Mouse (Mus musculus): ENCODE data around the gene Fosl1. TPM values are rescaled to one million over a fixed set of nuclear protein-coding genes. Genes with fewer than 3 reads are reported as not detected.

The Fosl1 gene
- polyA plus RNA-seq, 1 experiment: 4.3 TPM

DNA sequence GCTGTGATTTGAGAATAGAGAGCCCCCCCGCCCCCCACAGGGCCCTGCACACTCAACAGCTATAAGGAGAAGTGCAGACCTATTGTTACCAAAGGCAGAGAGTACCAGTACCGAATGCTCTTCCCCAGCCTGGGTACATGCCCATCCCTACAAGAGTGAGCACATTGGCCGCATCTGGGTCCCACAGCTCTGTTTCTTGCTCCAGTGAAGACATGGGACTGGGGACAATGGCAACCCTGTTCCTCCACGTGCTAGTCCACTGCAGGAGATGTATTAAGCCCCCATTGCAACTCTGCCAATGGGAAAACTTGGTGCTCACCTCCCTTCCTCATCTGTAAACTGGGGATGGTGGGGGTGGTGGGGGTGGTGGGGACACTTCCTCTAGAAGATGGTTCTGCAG, 33.5 kb upstream of the Fosl1 start:
- Histone ChIP-seq H3K4me3 (replicated peaks) (no peak overlapping the region), H3K9me3 (no peaks in the 10 kb centered on the region), H3K4me1 (peaks cover 34% of the 10 kb centered on the region), H3K27me3 (replicated peaks) (peaks cover 4% of the 10 kb centered on the region), H3K36me3 (replicated peaks; ENCODE audit: low read length) (no peaks in the 10 kb centered on the region)
- TF ChIP-seq FLI1 (IDR thresholded peaks at IDR 0.05; ENCODE audit: low read length): no peak
- TF ChIP-seq GATA1 (IDR thresholded peaks at IDR 0.05; ENCODE audit: borderline replicate concordance, low read length): no peak

DNA sequence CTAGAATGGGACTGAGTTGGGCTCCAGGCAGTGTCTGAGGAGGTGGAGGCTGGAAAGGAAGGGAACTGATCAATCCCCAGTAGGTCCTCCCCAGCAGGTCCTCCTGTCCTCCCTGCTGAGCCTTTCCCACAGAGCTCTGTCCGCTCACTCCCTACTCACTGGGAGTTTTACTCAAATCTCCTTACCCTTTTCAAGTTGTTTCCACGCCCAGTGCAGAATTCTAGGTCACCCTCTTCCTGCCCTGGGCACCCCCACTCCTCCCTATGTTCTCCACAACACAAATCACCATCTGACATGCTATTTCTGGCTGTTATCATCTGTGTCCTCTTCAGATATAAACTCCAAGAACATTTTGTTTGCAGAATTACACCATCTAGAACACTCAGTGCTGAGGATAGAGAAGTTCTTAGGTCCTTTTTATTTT, 32.8 kb upstream of the Fosl1 start:
- H3K27me3 ChIP-seq (replicated peaks): peaks cover 4% of the 10 kb centered on the region
- no peaks in the 10 kb centered on the region for H3K9me3 ChIP-seq
- TF ChIP-seq FLI1 (IDR thresholded peaks at IDR 0.05; ENCODE audit: low read length): no peak
- no peak for TF ChIP-seq GATA1 (IDR thresholded peaks at IDR 0.05; ENCODE audit: borderline replicate concordance, low read length)
- peaks cover 30% of the 10 kb centered on the region for H3K4me1 ChIP-seq
- peak overlapping the region; percentile 1 for H3K4me3 ChIP-seq (replicated peaks)
- peaks cover 2% of the 10 kb centered on the region for H3K36me3 ChIP-seq (replicated peaks; ENCODE audit: low read length)

DNA sequence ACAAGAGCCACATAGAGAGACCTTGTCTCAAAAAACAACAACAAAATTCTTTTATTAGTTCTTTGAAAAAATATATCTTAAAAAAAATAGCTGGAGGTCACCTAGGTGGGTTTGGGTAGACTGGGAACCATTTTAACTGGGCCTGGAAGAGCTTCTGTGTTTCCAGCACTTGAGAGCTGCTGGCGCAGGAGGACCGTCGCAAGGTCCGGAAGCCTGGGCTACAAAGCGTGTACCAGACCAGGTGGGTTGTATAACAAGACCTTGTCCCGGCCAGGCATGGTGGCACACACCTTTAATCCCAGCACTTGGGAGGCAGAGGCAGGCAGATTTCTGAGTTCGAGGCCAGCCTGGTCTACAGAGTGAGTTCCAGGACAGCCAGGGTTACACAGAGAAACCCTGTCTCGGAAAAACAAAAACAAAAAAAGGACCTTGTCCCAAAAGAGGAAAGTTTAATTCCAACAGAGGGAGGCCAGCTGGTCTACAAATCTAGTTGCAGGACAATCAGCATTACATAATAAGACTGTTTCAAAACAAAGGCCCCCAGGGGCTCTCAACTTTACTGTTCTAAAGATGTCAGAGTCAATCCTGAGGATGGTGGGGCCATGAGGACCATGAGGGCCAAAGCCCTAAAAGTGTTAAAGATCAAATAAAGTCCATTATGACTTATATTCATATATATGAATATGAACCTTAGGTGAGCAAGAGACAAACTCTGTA, 28.4 kb upstream of the Fosl1 start:
- no peak for TF ChIP-seq FLI1 (IDR thresholded peaks at IDR 0.05; ENCODE audit: low read length)
- TF ChIP-seq GATA1 (IDR thresholded peaks at IDR 0.05; ENCODE audit: borderline replicate concordance, low read length): no peak
- Histone ChIP-seq H3K27me3 (replicated peaks) (no peaks in the 10 kb centered on the region), H3K36me3 (replicated peaks; ENCODE audit: low read length) (peaks cover 42% of the 10 kb centered on the region), H3K4me1 (peaks cover 52% of the 10 kb centered on the region), H3K9me3 (no peaks in the 10 kb centered on the region), H3K4me3 (replicated peaks) (no peak overlapping the region)

DNA sequence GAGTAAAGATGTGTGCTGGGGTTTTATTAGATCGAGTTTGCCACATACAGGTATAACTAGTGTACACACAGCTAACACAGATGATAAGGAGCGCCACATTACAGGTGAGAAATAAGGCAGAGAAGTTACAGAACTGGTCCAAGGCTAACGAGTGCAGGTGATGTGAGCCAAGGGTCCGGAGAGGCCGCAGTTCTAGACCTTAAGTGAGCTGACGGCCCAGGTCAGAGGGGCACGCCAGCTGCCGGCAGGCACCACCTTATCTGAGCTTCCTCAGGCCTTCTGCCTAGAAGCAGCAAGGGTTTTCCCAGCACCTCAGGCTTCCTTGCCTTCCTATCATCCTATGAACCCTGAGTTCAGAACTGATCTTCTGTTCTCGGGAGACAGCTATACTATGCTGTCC, 27.7 kb upstream of the Fosl1 start:
- no peak overlapping the region for H3K4me3 ChIP-seq (replicated peaks)
- H3K9me3 ChIP-seq: no peaks in the 10 kb centered on the region
- H3K4me1 ChIP-seq: peaks cover 49% of the 10 kb centered on the region
- TF ChIP-seq FLI1 (IDR thresholded peaks at IDR 0.05; ENCODE audit: low read length) (no peak), GATA1 (IDR thresholded peaks at IDR 0.05; ENCODE audit: borderline replicate concordance, low read length) (no peak)
- no peaks in the 10 kb centered on the region for H3K27me3 ChIP-seq (replicated peaks)
- peaks cover 42% of the 10 kb centered on the region for H3K36me3 ChIP-seq (replicated peaks; ENCODE audit: low read length)

DNA sequence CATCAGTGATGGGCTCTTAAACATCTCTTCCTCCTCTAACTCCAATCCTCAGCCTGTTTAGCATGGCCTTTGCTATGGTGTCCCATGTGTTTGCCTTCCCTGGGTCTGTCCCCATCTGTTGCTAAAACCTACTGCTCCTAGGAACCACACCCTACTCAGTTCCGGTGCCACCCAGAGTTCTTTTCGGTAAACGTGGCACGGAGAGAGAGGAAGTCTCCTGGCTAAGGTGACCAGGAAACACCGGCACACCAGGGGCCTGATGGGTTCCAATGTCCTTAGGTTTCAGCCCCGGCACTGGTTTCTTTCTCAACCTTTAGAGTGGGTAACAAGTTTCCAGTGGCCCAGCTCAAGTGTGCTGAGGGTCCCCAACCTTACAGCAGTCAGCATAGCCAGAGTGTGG, 26.8 kb upstream of the Fosl1 start:
- Histone ChIP-seq H3K9me3 (no peaks in the 10 kb centered on the region), H3K4me1 (peaks cover 48% of the 10 kb centered on the region), H3K4me3 (replicated peaks) (peak overlapping the region; percentile 23), H3K27me3 (replicated peaks) (no peaks in the 10 kb centered on the region), H3K36me3 (replicated peaks; ENCODE audit: low read length) (peaks cover 42% of the 10 kb centered on the region)
- TF ChIP-seq GATA1 (IDR thresholded peaks at IDR 0.05; ENCODE audit: borderline replicate concordance, low read length) (no peak), FLI1 (IDR thresholded peaks at IDR 0.05; ENCODE audit: low read length) (no peak)

DNA sequence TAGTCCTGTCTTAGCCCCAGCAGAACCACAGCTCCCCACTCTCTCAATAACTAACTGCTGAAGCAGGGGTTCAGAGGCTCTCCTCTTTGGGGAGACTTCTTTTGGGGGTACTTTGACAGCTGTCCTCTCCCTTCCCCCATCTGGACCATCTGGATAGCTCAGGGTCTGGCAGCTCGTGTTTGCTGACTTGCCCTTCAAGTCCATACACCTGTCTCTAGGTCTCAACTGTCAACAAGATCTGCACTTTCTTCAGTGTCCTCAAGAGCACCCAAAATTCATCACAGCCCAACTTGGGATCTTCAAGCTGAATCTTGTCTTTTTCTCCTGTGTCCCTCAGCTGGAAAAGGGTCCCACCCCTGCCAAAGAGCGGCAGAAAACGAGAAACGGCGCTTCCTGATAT, 25.6 kb upstream of the Fosl1 start:
- H3K4me1 ChIP-seq: peaks cover 59% of the 10 kb centered on the region
- no peaks in the 10 kb centered on the region for H3K9me3 ChIP-seq
- no peaks in the 10 kb centered on the region for H3K27me3 ChIP-seq (replicated peaks)
- H3K4me3 ChIP-seq (replicated peaks): no peak overlapping the region
- H3K36me3 ChIP-seq (replicated peaks; ENCODE audit: low read length): peaks cover 52% of the 10 kb centered on the region
- TF ChIP-seq GATA1 (IDR thresholded peaks at IDR 0.05; ENCODE audit: borderline replicate concordance, low read length): no peak

DNA sequence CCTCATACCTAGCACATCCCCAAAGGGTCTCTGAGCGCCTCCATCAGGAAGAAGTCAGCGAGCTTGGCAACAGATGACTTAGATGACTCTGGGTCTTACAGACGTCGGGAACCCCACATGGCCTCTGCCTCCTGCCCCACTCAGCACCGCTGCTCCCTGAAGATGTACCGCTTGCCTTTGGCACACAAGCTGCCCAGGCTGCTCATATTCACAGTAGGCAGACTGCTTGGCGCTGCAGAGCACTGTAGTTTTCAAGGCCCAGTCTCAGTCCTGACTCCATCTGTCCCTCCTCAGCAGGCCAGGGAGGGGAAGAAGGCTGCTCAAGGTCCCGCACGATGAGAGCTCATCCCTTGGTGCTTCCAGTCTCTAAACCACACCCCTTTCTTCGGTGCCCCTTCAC, 25.1 kb upstream of the Fosl1 start:
- H3K4me3 ChIP-seq (replicated peaks): no peak overlapping the region
- no peaks in the 10 kb centered on the region for H3K27me3 ChIP-seq (replicated peaks)
- no peaks in the 10 kb centered on the region for H3K9me3 ChIP-seq
- TF ChIP-seq GATA1 (IDR thresholded peaks at IDR 0.05; ENCODE audit: borderline replicate concordance, low read length) (no peak), FLI1 (IDR thresholded peaks at IDR 0.05; ENCODE audit: low read length) (no peak)
- peaks cover 64% of the 10 kb centered on the region for H3K4me1 ChIP-seq
- H3K36me3 ChIP-seq (replicated peaks; ENCODE audit: low read length): peaks cover 57% of the 10 kb centered on the region

DNA sequence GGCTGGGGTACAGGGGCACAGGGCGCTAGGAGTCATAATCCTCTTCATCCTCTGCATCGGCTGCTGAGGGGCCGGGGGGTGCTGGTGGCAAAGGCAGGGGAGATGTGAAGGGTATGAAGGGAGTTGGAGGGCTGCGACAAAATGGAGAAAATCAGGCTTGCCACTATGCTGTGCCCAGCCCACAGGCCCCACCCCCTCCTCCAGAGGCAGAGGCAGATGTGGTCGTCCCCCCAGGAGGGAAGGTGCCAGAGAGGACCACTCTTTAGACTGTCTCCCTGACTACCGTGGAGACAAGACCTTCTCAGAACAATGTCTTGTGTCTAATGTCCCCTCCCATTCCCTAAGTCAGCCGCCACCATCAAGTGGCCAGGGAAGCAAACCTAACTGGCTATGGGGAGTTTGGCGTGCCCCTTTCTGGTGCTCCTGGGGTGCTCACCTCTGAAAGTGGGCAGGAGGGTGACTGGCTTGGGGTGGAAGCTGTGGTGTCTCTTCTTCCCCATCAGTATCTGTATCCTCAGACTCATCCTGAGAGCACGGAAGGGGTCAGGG, 24.4 kb upstream of the Fosl1 start:
- no peaks in the 10 kb centered on the region for H3K9me3 ChIP-seq
- peaks cover 61% of the 10 kb centered on the region for H3K36me3 ChIP-seq (replicated peaks; ENCODE audit: low read length)
- TF ChIP-seq GATA1 (IDR thresholded peaks at IDR 0.05; ENCODE audit: borderline replicate concordance, low read length) (no peak), FLI1 (IDR thresholded peaks at IDR 0.05; ENCODE audit: low read length) (no peak)
- H3K4me3 ChIP-seq (replicated peaks): peak overlapping the region; percentile 100
- H3K27me3 ChIP-seq (replicated peaks): no peaks in the 10 kb centered on the region
- H3K4me1 ChIP-seq: peaks cover 60% of the 10 kb centered on the region

DNA sequence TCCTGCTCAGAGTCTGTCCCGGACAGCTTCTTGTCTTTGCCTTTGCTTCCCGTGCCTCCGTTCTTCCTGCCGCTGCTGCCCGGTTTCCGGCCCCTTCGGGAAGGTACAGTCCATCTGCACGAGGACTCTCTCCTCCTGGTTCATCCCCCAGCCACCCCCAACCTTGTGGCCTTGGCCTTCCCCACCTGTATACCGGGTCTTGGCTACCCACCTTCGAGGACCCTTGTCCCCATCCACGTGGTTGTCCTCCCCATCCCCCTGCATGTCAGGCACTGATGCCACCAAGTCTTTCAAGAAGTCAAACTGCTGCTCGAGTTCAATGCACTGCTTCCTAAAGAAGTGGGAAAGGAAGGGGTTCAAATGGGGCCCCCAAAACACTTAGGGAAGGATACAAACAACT, 23.8 kb upstream of the Fosl1 start:
- Histone ChIP-seq H3K36me3 (replicated peaks; ENCODE audit: low read length) (peaks cover 65% of the 10 kb centered on the region), H3K4me1 (peaks cover 57% of the 10 kb centered on the region), H3K27me3 (replicated peaks) (no peaks in the 10 kb centered on the region), H3K9me3 (no peaks in the 10 kb centered on the region), H3K4me3 (replicated peaks) (peak overlapping the region; percentile 100)
- TF ChIP-seq FLI1 (IDR thresholded peaks at IDR 0.05; ENCODE audit: low read length) (no peak), GATA1 (IDR thresholded peaks at IDR 0.05; ENCODE audit: borderline replicate concordance, low read length) (no peak)

DNA sequence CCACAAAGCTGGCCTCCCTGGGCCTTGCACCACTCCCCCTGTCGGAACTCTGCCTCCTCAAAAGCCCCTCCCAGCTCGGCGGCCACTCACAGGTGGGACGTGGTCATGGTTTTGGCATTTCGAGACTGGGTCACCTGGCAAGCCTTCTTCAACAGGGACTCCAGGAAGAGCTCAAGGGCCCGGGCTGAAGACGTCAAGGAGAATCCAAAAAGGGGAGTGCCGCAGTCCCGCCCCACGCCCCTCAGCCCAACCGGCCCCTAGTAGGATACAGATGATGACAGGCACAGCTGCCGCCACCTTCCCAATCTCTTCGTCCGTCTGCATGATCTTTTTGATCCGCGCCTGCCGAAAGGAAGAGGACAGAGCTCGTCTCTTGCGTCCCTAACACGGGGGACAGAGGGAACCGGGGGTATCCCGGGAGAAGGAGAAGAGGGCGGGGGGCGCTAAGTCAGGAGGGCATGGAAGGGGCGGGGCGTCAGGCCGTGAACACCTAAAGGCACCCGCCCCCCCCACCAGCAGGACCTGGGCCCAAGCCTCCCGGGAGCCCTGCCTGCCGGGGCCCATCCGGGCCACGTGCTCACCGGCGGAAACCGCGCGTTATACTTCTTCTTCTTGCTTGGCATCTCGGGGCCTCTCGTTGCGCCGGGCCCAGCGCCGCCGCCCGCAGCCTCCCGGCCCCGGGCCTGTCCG, 23.1 kb upstream of the Fosl1 start:
- peaks cover 65% of the 10 kb centered on the region for H3K36me3 ChIP-seq (replicated peaks; ENCODE audit: low read length)
- peak overlapping the region; percentile 100 for H3K4me3 ChIP-seq (replicated peaks)
- peaks cover 62% of the 10 kb centered on the region for H3K4me1 ChIP-seq
- TF ChIP-seq GATA1 (IDR thresholded peaks at IDR 0.05; ENCODE audit: borderline replicate concordance, low read length): no peak
- TF ChIP-seq FLI1 (IDR thresholded peaks at IDR 0.05; ENCODE audit: low read length): no peak
- no peaks in the 10 kb centered on the region for H3K9me3 ChIP-seq
- H3K27me3 ChIP-seq (replicated peaks): no peaks in the 10 kb centered on the region
